Mouse (Mus musculus) bone marrow macrophage, adult 2 months (primary cell): Measurements from ENCODE around the gene Tssk6.

Experiments used
- CTCF ChIP-seq: IDR thresholded peaks from 2 replicates; pipeline ENCODE4 v1.5.1; 2012; ENCODE audit warnings: low read depth, mild to moderate bottlenecking, low read length, moderate library complexity
- POLR2A ChIP-seq: IDR thresholded peaks from 2 replicates; pipeline ENCODE4 v1.6.1; 2012; ENCODE audit warnings: mild to moderate bottlenecking, low read depth, low read length, borderline replicate concordance

DNA sequence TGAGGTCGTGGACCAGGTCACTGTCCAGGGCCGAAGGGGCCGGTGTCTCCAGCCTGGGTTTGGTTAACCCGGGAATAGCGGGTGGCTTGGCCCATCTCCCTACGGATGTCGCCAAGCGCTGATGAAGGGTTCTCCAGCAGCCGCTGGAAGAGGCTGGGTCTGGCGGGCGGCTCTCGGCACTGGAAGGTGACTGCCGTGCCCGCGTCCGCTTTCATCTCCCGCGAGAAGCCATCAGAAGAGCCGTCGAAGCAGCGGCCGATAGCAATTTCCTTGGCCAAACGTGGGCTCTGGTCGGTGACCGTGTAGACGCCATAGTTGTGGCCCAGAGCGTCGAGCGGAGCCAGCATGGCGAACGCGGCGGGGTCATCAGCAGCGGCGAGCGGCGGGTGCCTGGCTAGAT lies 21.1 kb upstream of the Tssk6 start:
- TF ChIP-seq CTCF, result no peak
- no peak for TF ChIP-seq POLR2A
